Mouse (Mus musculus) CH12.LX (cell line): ENCODE data around the gene Camkk2.

ENCODE experiments used
- CHD1 ChIP-seq: IDR thresholded peaks from 2 replicates; pipeline ENCODE4 v1.6.1; 2012; ENCODE audit warnings: low read depth, low read length, improper control_type of control experiment, inconsistent platforms
- CTCF ChIP-seq, 2 experiments: IDR thresholded peaks in 1 of 2; conservative IDR thresholded peaks in 1 of 2; 2 replicates each; pipeline ENCODE4 v1.5.1; 2011 to 2012; ENCODE audit warnings: low read depth in 2 of 2, low read length in 2 of 2, improper control_type of control experiment in 1 of 2, inconsistent platforms in 1 of 2, mild to moderate bottlenecking in 1 of 2, moderate library complexity in 1 of 2
- HCFC1 ChIP-seq: IDR thresholded peaks from 2 replicates; pipeline ENCODE4 v1.6.1; 2012; ENCODE audit warnings: low read depth, mild to moderate bottlenecking, inconsistent platforms, low read length, improper control_type of control experiment
- JUN ChIP-seq: IDR thresholded peaks from 2 replicates; pipeline ENCODE4 v1.6.1; 2011; ENCODE audit warnings: low read depth, mild to moderate bottlenecking, low read length, improper control_type of control experiment, moderate library complexity; ENCODE audit not compliant: insufficient read depth
- MXI1 ChIP-seq: IDR thresholded peaks from 2 replicates; pipeline ENCODE4 v1.6.1; 2011; ENCODE audit warnings: mild to moderate bottlenecking, low read depth, low read length, improper control_type of control experiment
- POLR2A ChIP-seq: IDR thresholded peaks from 2 replicates; pipeline ENCODE4 v1.6.1; 2011; ENCODE audit warnings: low read depth, mild to moderate bottlenecking, improper control_type of control experiment, low read length
- POLR2AphosphoS2 ChIP-seq: IDR thresholded peaks from 2 replicates; pipeline ENCODE4 v1.6.1; 2011; ENCODE audit warnings: low read depth, low read length, improper control_type of control experiment
- RCOR1 ChIP-seq: conservative IDR thresholded peaks from 2 replicates; pipeline ENCODE4 v1.6.1; 2012; ENCODE audit warnings: low read depth, mild to moderate bottlenecking, inconsistent platforms, low read length, improper control_type of control experiment
- SMC3 ChIP-seq: IDR thresholded peaks from 2 replicates; pipeline ENCODE4 v1.6.1; 2011; ENCODE audit warnings: low read depth, low read length, improper control_type of control experiment
- TCF12 ChIP-seq: IDR thresholded peaks from 2 replicates; pipeline ENCODE4 v1.6.1; 2014; ENCODE audit warnings: low read depth, mild to moderate bottlenecking, inconsistent platforms, low read length, improper control_type of control experiment

- TF ChIP-seq CHD1, result no peak
- TF ChIP-seq SMC3, result no peak
- no peak for TF ChIP-seq POLR2AphosphoS2
- TF ChIP-seq JUN, result no peak
- no peak for TF ChIP-seq POLR2A
- no peak for TF ChIP-seq TCF12
- no peak for TF ChIP-seq MXI1
- no peak for TF ChIP-seq RCOR1
- TF ChIP-seq CTCF (conservative IDR thresholded peaks at IDR 0.05 in 1 of 2, IDR thresholded peaks at IDR 0.05 in 1 of 2; ENCODE audit: low read depth in 2 of 2, low read length in 2 of 2), result no peak
- TF ChIP-seq HCFC1, result no peak
These were observed 18.7 kb upstream of the Camkk2 start for GRCm38 (mm10) chr5:122797866-122798265.
